Mouse (Mus musculus): ENCODE results near the gene Nxpe4. TPM values are rescaled to one million over a fixed set of nuclear protein-coding genes. Genes with fewer than 3 reads are reported as not detected.
"Not testable (repeated sequence)": the region's sequence is repeated elsewhere in the genome, so short reads cannot be mapped to it uniquely, and the experiment has no call there.

Nxpe4 gene
- polyA plus RNA-seq, 1 experiment from 2014 or later = 8.9 TPM

DNA sequence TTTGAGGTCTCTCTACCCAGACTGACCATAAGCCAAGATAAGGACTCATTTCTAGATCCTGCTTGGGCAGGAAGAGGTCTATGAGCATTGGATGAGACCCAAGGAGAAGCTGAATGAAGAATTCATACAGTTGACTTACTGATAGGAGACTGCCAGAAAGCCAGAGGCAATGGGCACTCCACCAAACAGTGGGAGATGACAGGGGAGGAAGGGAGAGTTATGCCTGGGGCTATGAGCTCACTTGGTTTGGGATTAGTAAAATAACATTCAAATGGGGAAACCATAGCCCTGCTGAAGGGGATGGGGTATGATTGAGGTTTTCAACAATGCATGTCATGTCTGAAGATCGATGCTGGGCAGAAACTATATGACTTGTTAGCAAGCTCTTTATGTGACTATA lies 128.5 kb downstream of the Nxpe4 start:
- 100% methylated on average over 1 of the region's 1 CpGs for WGBS
- H3K9ac ChIP-seq (ENCODE audit: low read length) = no peak overlapping the region
- H3K4me2 ChIP-seq (ENCODE audit: low read depth, low read length) = no peak overlapping the region
- H3K4me3 ChIP-seq (ENCODE audit: low read length) = no peak overlapping the region
- H3K36me3 ChIP-seq (ENCODE audit: control insufficient read depth, insufficient read depth, low read length) = no peaks in the 10 kb centered on the region
- no peak for ATAC-seq (ENCODE audit: low read depth)
- no peak overlapping the region for H3K27ac ChIP-seq (ENCODE audit: low read length)
- H3K9me3 ChIP-seq (ENCODE audit: control insufficient read depth, low read length) = no peaks in the 10 kb centered on the region
- H3K4me1 ChIP-seq (replicated peaks; ENCODE audit: control insufficient read depth, insufficient read depth, low read length) = no peaks in the 10 kb centered on the region
- H3K27me3 ChIP-seq (ENCODE audit: control insufficient read depth, insufficient read depth, low read depth, low read length) = no peaks in the 10 kb centered on the region

DNA sequence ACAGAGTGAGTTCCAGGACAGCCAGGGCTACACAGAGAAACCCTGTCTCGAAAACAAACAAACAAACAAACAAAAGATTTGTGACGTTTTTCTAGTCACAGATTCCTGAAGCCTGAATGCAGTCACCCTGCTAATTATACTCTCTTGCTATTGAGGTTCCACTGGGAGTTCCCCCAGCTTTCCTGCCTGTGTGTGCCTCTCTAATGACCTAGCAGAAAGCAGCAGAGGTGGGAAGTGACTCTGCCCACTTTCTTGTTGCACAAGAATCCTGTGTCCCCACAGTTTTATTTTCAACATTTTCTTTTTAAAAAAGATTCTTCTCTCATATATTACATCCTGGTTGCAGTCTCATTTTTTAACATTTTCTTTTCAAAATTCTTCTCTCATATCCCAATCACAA lies 132.9 kb downstream of the Nxpe4 start:
- Histone ChIP-seq H3K4me3 (ENCODE audit: low read length) (no peak overlapping the region), H3K36me3 (ENCODE audit: control insufficient read depth, insufficient read depth, low read length) (no peaks in the 10 kb centered on the region), H3K4me2 (ENCODE audit: low read depth, low read length) (no peak overlapping the region), H3K9ac (ENCODE audit: low read length) (no peak overlapping the region), H3K27ac (ENCODE audit: low read length) (no peak overlapping the region), H3K27me3 (ENCODE audit: control insufficient read depth, insufficient read depth, low read depth, low read length) (no peaks in the 10 kb centered on the region), H3K4me1 (replicated peaks; ENCODE audit: control insufficient read depth, insufficient read depth, low read length) (no peaks in the 10 kb centered on the region), H3K9me3 (ENCODE audit: control insufficient read depth, low read length) (no peaks in the 10 kb centered on the region)
- WGBS = 57% methylated on average over 2 of the region's 2 CpGs
- ATAC-seq (ENCODE audit: low read depth) = no peak

DNA sequence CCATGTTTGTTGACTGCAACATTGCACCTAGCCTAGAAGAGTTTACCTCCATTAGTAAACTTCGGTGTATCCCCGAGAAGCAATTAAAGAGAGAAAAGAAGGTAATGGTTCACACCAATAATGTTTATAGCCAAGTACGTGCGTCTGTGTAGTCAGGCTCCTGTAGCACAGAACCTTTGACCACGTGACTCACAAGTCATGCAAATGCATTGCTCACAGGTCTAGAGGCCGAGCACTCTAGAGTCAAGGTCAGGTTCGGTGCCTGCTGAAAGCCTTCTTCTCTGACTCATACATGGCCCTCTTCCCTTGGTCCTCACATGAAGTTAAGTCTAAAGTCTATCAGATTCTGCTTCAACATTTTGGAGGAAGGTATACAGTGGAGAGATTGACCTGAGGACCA lies 137.2 kb downstream of the Nxpe4 start:
- Histone ChIP-seq H3K27ac (ENCODE audit: low read length) (no peak overlapping the region), H3K4me3 (ENCODE audit: low read length) (no peak overlapping the region), H3K9me3 (ENCODE audit: control insufficient read depth, low read length) (no peaks in the 10 kb centered on the region), H3K4me2 (ENCODE audit: low read depth, low read length) (no peak overlapping the region), H3K4me1 (replicated peaks; ENCODE audit: control insufficient read depth, insufficient read depth, low read length) (no peaks in the 10 kb centered on the region), H3K27me3 (ENCODE audit: control insufficient read depth, insufficient read depth, low read depth, low read length) (no peaks in the 10 kb centered on the region), H3K36me3 (ENCODE audit: control insufficient read depth, insufficient read depth, low read length) (no peaks in the 10 kb centered on the region), H3K9ac (ENCODE audit: low read length) (no peak overlapping the region)
- ATAC-seq (ENCODE audit: low read depth) = no peak
- 81% methylated on average over 7 of the region's 7 CpGs for WGBS

DNA sequence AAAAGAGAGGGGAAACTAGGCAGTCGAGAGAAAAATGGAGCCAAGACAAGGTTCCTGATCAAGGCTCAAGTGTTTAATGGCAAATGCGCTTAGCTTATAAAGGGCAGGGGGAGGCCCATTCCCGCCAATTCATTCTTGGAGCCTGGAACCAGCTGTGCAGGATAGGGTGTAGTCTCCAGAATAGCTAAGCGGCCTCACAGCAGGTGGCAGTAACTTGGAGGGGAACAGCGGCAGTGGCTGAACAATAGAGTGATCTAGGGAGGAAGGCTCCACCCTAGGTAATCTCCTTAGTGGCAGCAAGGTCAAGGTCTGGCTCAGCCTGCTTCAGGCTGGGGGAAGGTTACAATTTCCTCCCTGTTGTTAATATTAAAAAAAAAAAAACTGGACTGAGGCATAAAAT lies 141.7 kb downstream of the Nxpe4 start:
- H3K4me2 ChIP-seq (ENCODE audit: low read depth, low read length); H3K9me3 ChIP-seq (ENCODE audit: control insufficient read depth, low read length); H3K27me3 ChIP-seq (ENCODE audit: control insufficient read depth, insufficient read depth, low read depth, low read length); H3K27ac ChIP-seq (ENCODE audit: low read length); H3K36me3 ChIP-seq (ENCODE audit: control insufficient read depth, insufficient read depth, low read length); H3K9ac ChIP-seq (ENCODE audit: low read length); H3K4me1 ChIP-seq (replicated peaks; ENCODE audit: control insufficient read depth, insufficient read depth, low read length); H3K4me3 ChIP-seq (ENCODE audit: low read length); ATAC-seq (ENCODE audit: low read depth): not testable (repeated sequence)
- WGBS = 40% methylated on average over 5 of the region's 5 CpGs

DNA sequence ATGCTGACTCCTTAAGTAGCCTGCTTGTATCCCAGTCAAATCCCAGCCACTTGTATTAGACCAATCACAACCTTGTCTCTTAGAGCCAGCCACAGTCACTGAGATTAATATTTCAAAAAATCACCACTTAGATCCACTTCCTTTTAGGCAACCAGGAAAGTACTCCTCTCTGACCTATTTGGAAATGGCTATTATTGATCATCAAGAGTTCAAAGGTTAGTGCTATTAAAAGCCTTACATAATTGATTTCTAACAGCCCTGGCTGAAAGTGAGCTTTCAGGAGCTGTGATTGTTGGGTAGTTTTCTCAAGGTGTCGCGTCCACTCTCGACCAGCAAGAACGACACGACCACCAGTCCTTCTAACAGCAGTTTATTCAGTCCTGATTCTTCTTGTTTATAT lies 149.4 kb downstream of the Nxpe4 start:
- H3K36me3 ChIP-seq (ENCODE audit: control insufficient read depth, insufficient read depth, low read length) = no peaks in the 10 kb centered on the region
- 70% methylated on average over 5 of the region's 5 CpGs for WGBS
- no peaks in the 10 kb centered on the region for H3K9me3 ChIP-seq (ENCODE audit: control insufficient read depth, low read length)
- H3K4me3 ChIP-seq (ENCODE audit: low read length) = no peak overlapping the region
- H3K27me3 ChIP-seq (ENCODE audit: control insufficient read depth, insufficient read depth, low read depth, low read length) = no peaks in the 10 kb centered on the region
- no peaks in the 10 kb centered on the region for H3K4me1 ChIP-seq (replicated peaks; ENCODE audit: control insufficient read depth, insufficient read depth, low read length)
- no peak overlapping the region for H3K27ac ChIP-seq (ENCODE audit: low read length)
- no peak overlapping the region for H3K4me2 ChIP-seq (ENCODE audit: low read depth, low read length)
- ATAC-seq (ENCODE audit: low read depth) = no peak
- H3K9ac ChIP-seq (ENCODE audit: low read length) = no peak overlapping the region

DNA sequence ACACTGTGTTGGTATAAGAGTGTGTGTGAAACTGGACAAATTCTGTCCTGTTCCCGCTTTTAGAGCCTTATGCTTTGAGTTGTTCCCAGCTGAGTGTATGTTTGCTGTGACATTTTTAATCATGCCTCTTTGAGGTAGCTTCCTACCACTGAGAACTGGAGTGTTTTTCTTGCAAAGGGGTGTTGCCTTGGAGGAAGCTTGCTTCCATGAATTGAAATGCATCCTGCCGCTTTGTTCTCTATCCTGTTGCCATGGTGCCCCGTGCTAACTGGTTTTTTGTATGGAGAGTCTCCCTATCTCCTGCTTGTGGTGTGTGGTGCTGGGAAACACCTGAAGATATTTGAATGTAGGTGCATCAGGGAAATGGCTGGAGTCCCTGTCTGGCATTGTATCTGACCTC lies 152.4 kb downstream of the Nxpe4 start:
- Histone ChIP-seq H3K27ac (ENCODE audit: low read length) (peak overlapping the region; percentile 58; the same call in 1 of the 2 replicates), H3K36me3 (ENCODE audit: control insufficient read depth, insufficient read depth, low read length) (no peaks in the 10 kb centered on the region), H3K4me1 (replicated peaks; ENCODE audit: control insufficient read depth, insufficient read depth, low read length) (no peaks in the 10 kb centered on the region), H3K9me3 (ENCODE audit: control insufficient read depth, low read length) (no peaks in the 10 kb centered on the region), H3K4me2 (ENCODE audit: low read depth, low read length) (peak overlapping the region; percentile 7; the same call in 1 of the 2 replicates), H3K9ac (ENCODE audit: low read length) (no peak overlapping the region), H3K27me3 (ENCODE audit: control insufficient read depth, insufficient read depth, low read depth, low read length) (no peaks in the 10 kb centered on the region), H3K4me3 (ENCODE audit: low read length) (0 out of 2 replicates have a peak overlapping the region, but pooled peaks have one; percentile 7)
- ATAC-seq (ENCODE audit: low read depth) = peak; percentile 60
- WGBS = 44% methylated on average over 3 of the region's 3 CpGs

DNA sequence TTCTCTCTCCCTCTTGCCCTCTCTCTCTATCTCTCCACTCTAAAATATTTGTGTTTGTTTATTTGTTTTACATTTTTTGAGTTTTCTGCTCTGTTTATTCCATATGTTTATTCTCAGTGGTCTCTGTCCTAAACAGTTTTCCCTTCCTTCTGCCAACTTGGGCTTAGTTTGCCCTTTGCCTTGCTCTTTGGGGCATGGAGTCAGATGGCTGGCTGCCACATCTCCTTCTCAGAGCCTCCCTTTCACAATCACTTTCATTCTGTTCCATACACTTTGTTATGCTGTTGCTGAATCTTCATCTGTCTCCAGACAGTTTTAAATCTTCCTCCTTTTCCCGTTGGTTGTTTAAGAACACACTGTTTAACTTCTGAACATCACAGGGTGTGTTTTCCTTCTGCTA lies 154.0 kb downstream of the Nxpe4 start:
- Histone ChIP-seq H3K27ac (ENCODE audit: low read length) (no peak overlapping the region), H3K36me3 (ENCODE audit: control insufficient read depth, insufficient read depth, low read length) (no peaks in the 10 kb centered on the region), H3K9ac (ENCODE audit: low read length) (no peak overlapping the region), H3K9me3 (ENCODE audit: control insufficient read depth, low read length) (no peaks in the 10 kb centered on the region), H3K4me2 (ENCODE audit: low read depth, low read length) (peak overlapping the region; percentile 14; the same call in 1 of the 2 replicates), H3K4me3 (ENCODE audit: low read length) (no peak overlapping the region), H3K4me1 (replicated peaks; ENCODE audit: control insufficient read depth, insufficient read depth, low read length) (no peaks in the 10 kb centered on the region), H3K27me3 (ENCODE audit: control insufficient read depth, insufficient read depth, low read depth, low read length) (no peaks in the 10 kb centered on the region)
- ATAC-seq (ENCODE audit: low read depth) = peak; percentile 52; the same call in 1 of the 2 replicates
- 38% methylated on average over 1 of the region's 1 CpGs for WGBS

DNA sequence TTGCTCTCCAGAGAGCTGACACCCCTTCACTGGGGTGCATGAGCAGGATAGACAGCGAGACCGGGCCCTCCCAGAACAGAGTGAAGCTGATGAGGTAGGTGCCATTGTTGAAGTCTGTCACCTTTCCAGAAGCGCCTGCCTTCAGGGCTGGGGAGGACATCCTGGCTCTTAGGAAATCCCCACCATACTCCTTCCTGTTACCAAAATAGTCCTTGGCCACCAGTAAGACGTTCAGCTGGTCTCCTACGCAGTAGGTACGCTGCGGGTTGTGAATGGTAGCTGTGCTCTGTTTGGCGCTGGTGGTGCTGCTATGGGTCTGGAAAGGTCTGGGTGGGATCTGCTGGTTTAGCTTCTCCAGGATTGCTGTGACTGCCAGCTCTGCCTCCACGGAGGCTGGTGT lies 164.5 kb downstream of the Nxpe4 start:
- Histone ChIP-seq H3K4me3 (ENCODE audit: low read length) (no peak overlapping the region), H3K9ac (ENCODE audit: low read length) (no peak overlapping the region), H3K9me3 (ENCODE audit: control insufficient read depth, low read length) (no peaks in the 10 kb centered on the region), H3K27ac (ENCODE audit: low read length) (no peak overlapping the region), H3K4me1 (replicated peaks; ENCODE audit: control insufficient read depth, insufficient read depth, low read length) (no peaks in the 10 kb centered on the region), H3K4me2 (ENCODE audit: low read depth, low read length) (no peak overlapping the region), H3K36me3 (ENCODE audit: control insufficient read depth, insufficient read depth, low read length) (no peaks in the 10 kb centered on the region), H3K27me3 (ENCODE audit: control insufficient read depth, insufficient read depth, low read depth, low read length) (no peaks in the 10 kb centered on the region)
- WGBS = 79% methylated on average over 9 of the region's 9 CpGs
- no peak for ATAC-seq (ENCODE audit: low read depth)

DNA sequence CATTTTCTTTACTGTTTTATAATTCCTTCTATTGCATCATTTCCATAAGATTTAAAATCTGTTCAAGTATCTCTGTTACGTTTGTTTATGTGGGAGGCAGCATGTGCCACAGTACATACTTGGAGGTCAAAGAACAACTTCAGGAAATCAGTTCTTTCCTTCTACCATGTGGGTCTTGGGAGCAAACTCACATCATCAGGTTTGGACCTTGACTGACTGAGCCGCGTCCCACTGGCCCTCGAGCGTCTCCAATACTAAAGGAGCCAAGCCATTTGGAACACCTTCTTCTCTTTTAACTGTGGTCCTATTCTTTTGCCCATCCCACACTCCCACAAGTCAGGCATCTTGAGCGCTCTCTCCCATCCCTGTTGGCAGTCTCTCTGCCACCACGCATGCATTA lies 167.8 kb downstream of the Nxpe4 start:
- ATAC-seq (ENCODE audit: low read depth) = peak; percentile 54; the same call in 1 of the 2 replicates
- no peak overlapping the region for H3K4me2 ChIP-seq (ENCODE audit: low read depth, low read length)
- no peaks in the 10 kb centered on the region for H3K9me3 ChIP-seq (ENCODE audit: control insufficient read depth, low read length)
- no peaks in the 10 kb centered on the region for H3K4me1 ChIP-seq (replicated peaks; ENCODE audit: control insufficient read depth, insufficient read depth, low read length)
- H3K27me3 ChIP-seq (ENCODE audit: control insufficient read depth, insufficient read depth, low read depth, low read length) = no peaks in the 10 kb centered on the region
- 52% methylated on average over 7 of the region's 7 CpGs for WGBS
- no peak overlapping the region for H3K9ac ChIP-seq (ENCODE audit: low read length)
- H3K27ac ChIP-seq (ENCODE audit: low read length) = no peak overlapping the region
- no peaks in the 10 kb centered on the region for H3K36me3 ChIP-seq (ENCODE audit: control insufficient read depth, insufficient read depth, low read length)
- no peak overlapping the region for H3K4me3 ChIP-seq (ENCODE audit: low read length)

DNA sequence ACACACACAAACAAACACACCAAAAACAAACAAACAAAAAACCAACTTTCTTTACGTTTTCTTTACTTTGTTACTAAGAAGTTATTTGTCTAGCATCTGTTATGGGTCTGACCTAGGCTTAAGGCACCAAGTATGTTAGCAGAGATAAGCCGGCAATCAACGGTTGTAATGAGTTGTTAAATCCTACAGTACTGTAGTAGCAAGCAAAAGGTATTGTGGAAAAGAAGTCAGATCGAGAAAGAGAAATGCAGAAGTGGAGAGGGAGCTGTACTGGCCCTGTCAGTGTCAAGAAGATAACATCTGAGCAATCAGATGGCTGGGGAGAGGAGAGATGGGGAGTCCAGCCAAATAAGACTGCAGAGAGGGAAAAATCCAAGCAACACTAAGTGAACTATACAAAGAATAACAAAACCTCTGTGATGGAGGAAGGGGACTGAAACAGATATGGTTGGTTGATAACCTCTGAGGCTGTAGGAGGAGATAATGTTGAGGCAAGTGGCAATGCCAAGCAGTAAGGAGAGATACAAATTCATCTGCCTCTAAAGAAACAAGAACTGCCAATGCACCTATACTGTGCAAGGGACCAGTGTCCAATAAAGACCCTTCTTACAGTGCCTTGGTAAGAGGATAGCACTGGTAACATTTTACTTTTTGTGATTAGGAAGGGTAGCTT lies 177.1 kb downstream of the Nxpe4 start:
- H3K9ac ChIP-seq (ENCODE audit: low read length) = no peak overlapping the region
- H3K27ac ChIP-seq (ENCODE audit: low read length) = no peak overlapping the region
- no peak overlapping the region for H3K4me3 ChIP-seq (ENCODE audit: low read length)
- H3K36me3 ChIP-seq (ENCODE audit: control insufficient read depth, insufficient read depth, low read length) = no peaks in the 10 kb centered on the region
- no peaks in the 10 kb centered on the region for H3K4me1 ChIP-seq (replicated peaks; ENCODE audit: control insufficient read depth, insufficient read depth, low read length)
- no peak overlapping the region for H3K4me2 ChIP-seq (ENCODE audit: low read depth, low read length)
- no peaks in the 10 kb centered on the region for H3K27me3 ChIP-seq (ENCODE audit: control insufficient read depth, insufficient read depth, low read depth, low read length)
- no peaks in the 10 kb centered on the region for H3K9me3 ChIP-seq (ENCODE audit: control insufficient read depth, low read length)
- WGBS = 46% methylated on average over 4 of the region's 4 CpGs
- ATAC-seq (ENCODE audit: low read depth) = no peak
